Mouse (Mus musculus): ENCODE results near the gene CN725425. TPM values are rescaled to one million over a fixed set of nuclear protein-coding genes. Genes with fewer than 3 reads are reported as not detected.

Gene CN725425
- total and polyA plus RNA-seq, 3 experiments: not detected

- DNase-seq (ENCODE audit: low spot score) (no peak), ATAC-seq (ENCODE audit: extremely low read depth, insufficient number of reproducible peaks, low FRiP score, poor library complexity, severe bottlenecking) (no peak)
- H3K36me3 ChIP-seq (replicated peaks): no peaks in the 10 kb centered on the region
- H3K4me1 ChIP-seq (ENCODE audit: insufficient read depth, low read depth, low read length): no peaks in the 10 kb centered on the region
- TF ChIP-seq POLR2AphosphoS5 (IDR thresholded peaks at IDR 0.05; ENCODE audit: insufficient replicate concordance, low read depth, low read length) (no peak), GATA1 (IDR thresholded peaks at IDR 0.05; ENCODE audit: borderline replicate concordance, low read length) (no peak), TAL1 (conservative IDR thresholded peaks at IDR 0.05; ENCODE audit: low read depth, low read length) (no peak), GATA2 (IDR thresholded peaks at IDR 0.05; ENCODE audit: borderline replicate concordance, low read depth, low read length) (no peak), CTCF (IDR thresholded peaks at IDR 0.05; ENCODE audit: low read depth, low read length) (no peak)
- H3K27me3 ChIP-seq (ENCODE audit: insufficient read depth, low read length): no peaks in the 10 kb centered on the region
- peaks cover 38% of the 10 kb centered on the region for H3K9me3 ChIP-seq (replicated peaks)
- no peak overlapping the region for H3K4me3 ChIP-seq (ENCODE audit: low read depth, low read length)
Measured at GRCm38 (mm10) chr15:91299319-91299835, 100.1 kb downstream of the CN725425 start.

DNA sequence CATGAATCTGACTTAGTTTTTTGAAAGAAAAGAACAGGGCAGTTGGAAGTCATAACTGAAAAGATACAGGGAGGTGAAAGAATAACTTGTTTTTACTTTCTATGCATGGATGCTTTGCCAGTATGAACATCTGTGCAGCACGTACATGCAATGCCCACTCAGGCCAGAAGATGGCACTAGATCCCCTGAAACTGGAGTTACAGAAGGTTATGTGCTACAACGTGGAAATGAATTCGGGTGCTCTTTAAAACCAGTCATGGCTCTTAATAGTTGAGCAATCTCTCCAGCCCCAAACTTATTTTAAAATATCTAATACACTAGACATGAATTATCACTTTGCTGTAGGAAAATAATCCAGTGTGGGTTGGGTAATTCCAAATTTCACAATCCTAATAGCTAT, 102.1 kb downstream of the CN725425 start:
- TF ChIP-seq POLR2AphosphoS5 (IDR thresholded peaks at IDR 0.05; ENCODE audit: insufficient replicate concordance, low read depth, low read length) (no peak), CTCF (IDR thresholded peaks at IDR 0.05; ENCODE audit: low read depth, low read length) (peak; percentile 17; the same call in 1 of the 2 replicates)
- ATAC-seq (ENCODE audit: extremely low read depth, insufficient number of reproducible peaks, low FRiP score, poor library complexity, severe bottlenecking) (no peak), DNase-seq (ENCODE audit: low spot score) (no peak)
- H3K27me3 ChIP-seq (ENCODE audit: insufficient read depth, low read length): no peaks in the 10 kb centered on the region
- no peaks in the 10 kb centered on the region for H3K36me3 ChIP-seq (replicated peaks)
- no peaks in the 10 kb centered on the region for H3K4me1 ChIP-seq (ENCODE audit: insufficient read depth, low read depth, low read length)
- H3K4me3 ChIP-seq (ENCODE audit: low read depth, low read length): no peak overlapping the region
- peaks cover 37% of the 10 kb centered on the region for H3K9me3 ChIP-seq (replicated peaks)

DNA sequence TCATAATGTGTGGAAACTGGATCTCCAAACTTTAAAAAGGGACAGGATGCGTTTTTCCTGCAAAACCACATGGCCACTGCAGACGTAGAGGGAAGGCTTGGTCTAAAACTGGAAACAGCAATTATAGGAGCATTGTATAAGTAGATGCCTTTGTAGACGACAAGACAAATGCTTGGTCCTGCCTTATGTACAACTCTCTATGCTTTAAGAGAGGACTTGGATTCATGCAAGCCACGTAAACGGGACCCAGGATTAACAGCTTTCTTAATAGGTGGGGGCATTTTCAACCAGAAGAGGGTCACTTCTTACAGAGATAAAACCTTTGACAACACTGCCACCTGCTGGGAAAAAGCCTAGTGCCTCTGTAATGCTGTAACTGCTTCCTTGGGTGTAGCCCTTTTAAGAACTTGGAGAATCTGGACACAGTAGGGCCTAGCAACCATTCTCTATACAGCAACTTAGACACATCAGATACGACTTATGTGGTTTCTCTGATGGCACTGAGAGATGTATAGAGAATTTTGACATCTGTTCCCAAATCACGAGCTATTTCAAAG, 105.1 kb downstream of the CN725425 start:
- H3K4me3 ChIP-seq (ENCODE audit: low read depth, low read length): no peak overlapping the region
- no peaks in the 10 kb centered on the region for H3K4me1 ChIP-seq (ENCODE audit: insufficient read depth, low read depth, low read length)
- H3K27me3 ChIP-seq (ENCODE audit: insufficient read depth, low read length): no peaks in the 10 kb centered on the region
- H3K36me3 ChIP-seq (replicated peaks): no peaks in the 10 kb centered on the region
- ATAC-seq (ENCODE audit: extremely low read depth, insufficient number of reproducible peaks, low FRiP score, poor library complexity, severe bottlenecking) (no peak), DNase-seq (ENCODE audit: low spot score) (no peak)
- TF ChIP-seq GATA2 (IDR thresholded peaks at IDR 0.05; ENCODE audit: borderline replicate concordance, low read depth, low read length) (no peak), CTCF (IDR thresholded peaks at IDR 0.05; ENCODE audit: low read depth, low read length) (no peak), GATA1 (IDR thresholded peaks at IDR 0.05; ENCODE audit: borderline replicate concordance, low read length) (no peak), POLR2AphosphoS5 (IDR thresholded peaks at IDR 0.05; ENCODE audit: insufficient replicate concordance, low read depth, low read length) (no peak), TAL1 (conservative IDR thresholded peaks at IDR 0.05; ENCODE audit: low read depth, low read length) (no peak)
- H3K9me3 ChIP-seq (replicated peaks): peaks cover 32% of the 10 kb centered on the region

Other genes starting within 250 kb of the CN725425 start
- gene Kif21a, start 149.5 kb upstream of the CN725425 start, total RNA-seq (2014; fragmentation: Nextera tagmentation): not detected in 2 replicates
- not detected in 2 replicates for gene Kif21a, start 149.5 kb upstream of the CN725425 start, total RNA-seq (2017)
- gene Kif21a, start 149.5 kb upstream of the CN725425 start, polyA plus RNA-seq (2012): not detected in 2 replicates
- not detected in 2 replicates for gene Abcd2, start 7.7 kb upstream of the CN725425 start, total RNA-seq (2014; fragmentation: Nextera tagmentation)
- 0.06 TPM in 1 of 2 replicates, not detected in the other for gene Abcd2, start 7.7 kb upstream of the CN725425 start, total RNA-seq (2017)
- not detected in 2 replicates for gene Abcd2, start 7.7 kb upstream of the CN725425 start, polyA plus RNA-seq (2012)

Data from G1E (cell line).